Mouse (Mus musculus): Measurements from ENCODE around the gene Akna.

The Akna gene

DNA sequence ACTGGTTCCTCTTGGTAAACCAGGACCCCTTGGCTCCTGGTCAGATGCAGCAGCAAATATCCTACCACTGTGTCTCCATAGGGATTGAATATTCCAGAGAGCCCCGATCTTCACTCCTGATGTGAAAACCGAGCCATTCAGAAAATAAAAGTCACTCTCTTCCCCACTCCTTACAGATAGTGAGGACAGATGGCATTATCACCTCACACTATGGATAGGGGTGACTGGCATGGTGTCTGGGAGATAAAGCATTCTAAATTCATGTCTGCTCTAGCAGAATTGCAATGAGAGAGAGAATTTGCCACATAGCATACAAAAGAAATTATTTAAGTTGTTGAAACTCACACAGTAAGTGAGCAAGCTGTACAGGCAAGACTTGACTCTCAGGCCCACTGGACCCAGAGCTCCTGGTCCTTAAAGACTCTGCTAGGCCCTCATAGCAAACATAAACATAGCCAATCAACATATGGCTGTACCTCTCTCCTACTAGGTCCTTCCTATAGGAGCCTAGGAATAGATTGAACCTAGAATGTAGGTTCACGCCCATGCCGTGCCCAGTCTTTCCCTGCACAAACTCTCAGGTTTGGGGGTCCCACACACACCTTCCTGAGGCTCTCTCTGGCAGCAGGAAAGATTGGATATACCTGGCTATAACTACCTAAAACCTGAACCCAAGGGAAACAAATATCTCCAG is 20.3 kb downstream of the Akna start:
- no peak for DNase-seq

DNA sequence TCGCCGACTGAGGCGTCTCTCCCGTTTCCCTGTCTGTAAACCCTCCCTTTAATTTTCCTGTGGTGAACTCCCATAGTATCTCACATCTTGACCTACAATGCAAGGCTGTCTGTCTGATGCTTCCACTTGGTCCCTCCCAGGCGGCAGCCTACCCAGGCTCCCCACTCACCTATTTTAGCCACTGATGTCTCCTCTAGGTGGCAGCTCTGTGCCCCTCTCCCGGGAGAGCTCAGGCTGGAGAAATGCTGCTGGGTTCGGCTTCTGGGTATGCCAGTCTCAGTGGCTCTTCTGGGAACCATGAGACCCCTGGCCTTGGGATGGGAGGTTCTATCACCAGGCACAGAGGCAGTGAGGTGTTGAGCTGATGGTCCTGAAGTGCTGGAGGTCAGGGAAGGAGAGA is 25.7 kb downstream of the Akna start:
- DNase-seq = no peak

DNA sequence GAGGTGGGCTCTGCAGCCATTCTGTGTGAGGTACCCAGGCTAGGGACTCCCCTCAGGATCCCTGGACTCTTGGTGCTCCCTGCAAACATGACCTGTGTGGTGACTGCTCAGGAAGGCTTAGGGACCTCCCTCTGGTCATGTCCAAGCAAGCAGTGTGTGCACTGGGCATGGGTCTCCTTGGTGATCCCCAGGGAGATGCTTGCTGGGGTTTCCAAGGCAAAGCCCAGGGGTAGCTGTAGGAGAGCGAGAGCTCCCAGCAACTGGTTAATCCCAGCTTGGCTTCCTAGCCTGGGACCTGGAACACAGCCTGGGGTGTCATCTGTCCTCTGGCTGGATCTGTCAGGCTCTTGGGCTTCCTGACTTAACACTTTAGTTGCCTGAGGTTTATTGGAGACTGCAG is 27.8 kb downstream of the Akna start:
- DNase-seq = no peak

DNA sequence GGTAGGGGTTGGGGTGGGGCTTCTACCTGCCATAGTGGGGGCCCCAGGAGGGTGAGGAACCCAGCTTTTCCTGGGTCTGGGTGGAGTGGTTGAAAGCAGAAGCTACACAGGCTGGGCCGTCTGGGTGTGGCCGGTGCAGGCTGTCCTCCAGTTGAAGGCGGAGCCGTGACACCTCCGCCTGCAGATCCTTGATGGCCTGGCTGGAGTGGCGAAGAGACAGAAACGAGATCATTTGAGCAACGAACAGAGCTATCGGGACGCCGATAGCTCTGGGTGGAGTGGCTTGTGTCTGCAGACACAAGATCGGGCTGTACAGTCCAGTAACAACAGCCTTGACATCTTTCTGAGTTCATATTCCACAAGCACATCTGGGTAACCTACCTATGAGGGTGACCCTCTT is 28.8 kb downstream of the Akna start:
- no peak for DNase-seq

DNA sequence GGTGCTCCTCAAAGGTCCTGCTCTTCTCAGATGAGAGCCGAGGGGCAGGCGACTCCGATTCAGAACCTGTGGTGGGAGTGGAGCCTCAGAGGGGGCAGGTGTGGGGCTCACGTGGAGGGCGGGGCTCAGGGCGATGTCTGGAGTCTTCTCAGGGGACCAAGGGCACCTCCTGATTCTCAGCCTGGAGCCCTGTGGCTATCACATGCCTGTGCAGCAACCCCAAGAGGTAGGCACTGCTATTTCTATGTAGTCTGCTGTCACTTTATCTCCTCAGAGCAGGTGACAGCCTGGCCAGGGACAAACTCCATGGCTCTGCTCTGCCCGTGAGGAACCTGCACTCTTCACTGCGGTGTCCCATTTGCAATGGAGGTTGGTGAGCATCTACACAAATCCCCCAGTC is 29.8 kb downstream of the Akna start:
- DNase-seq = no peak

DNA sequence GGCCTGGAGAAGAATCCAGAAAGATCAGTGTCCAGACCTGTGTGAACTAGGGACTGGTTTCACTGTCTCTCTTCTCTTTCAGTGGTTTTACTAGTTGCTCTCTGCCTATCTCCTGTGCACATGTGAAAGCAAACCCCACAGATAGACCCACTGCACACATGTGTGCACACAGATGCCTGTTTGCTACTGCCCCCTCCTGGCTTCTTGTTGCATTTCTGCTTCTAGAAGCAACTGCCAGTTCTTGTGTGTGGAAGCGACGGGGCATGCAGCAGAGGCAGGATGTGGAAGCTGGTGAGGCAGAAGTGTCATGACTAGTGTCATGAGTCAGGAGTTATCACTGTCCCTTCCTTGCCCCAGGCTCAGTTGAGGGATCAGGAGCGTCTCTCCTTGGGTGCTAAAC is 31.3 kb downstream of the Akna start:
- DNase-seq = peak; percentile 67

DNA sequence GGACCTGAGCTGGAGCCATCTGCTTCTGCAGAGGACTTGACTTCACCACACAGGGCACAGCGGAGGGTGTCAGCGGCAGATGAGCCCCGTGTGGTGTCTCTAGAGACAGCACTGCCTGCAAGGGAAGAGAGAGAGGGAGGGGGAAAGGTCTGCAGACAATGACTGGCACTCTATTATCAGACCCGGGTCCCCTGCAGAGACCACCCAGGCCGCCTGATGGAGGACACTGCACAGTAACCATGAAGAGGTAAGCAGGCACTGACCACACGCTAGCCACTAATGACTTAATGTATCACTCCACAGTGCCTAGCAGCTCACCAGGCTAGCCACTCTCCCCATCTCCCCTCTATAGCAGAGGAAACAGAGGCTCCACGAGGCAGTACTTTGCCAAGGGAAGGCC is 32.3 kb downstream of the Akna start:
- DNase-seq = no peak

DNA sequence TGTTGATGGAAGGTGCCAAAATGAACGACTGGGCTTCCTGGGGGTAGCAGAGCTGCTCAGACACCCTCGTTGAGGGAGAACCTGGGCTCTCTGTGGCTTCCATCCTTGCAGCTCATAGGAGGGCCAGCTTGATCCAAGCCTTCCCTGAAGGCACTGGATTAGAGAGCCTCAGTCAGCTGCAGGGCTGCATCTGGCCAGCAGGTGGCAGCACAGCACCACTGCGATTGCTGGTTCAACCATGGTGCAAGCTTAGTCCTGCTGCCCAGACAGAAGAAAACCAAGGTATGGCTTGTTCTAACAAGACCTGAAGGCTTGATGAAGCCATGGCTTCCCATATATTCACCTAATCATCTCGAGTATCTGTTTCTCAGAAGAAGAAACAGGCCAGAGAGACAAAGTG is 34.6 kb downstream of the Akna start:
- peak; percentile 95 for DNase-seq

DNA sequence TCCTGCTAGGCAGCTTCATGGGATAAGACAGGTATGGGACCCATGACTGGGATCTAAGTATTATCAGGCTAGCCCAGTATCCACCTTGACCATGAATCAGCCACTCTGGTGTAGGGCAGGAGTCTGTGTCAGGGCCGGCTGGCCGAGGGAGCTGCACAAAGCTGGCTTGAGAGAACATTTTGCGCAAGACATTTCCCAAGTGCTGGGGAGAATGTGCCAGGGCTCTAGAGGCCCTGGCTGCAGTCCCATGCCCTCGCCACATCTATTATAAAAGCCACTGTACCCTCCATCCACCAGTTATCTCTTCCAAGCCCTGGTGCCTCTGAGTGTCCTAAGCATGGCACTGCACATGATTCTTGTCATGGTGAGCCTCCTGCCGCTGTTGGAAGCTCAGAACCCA is 41.0 kb downstream of the Akna start, which contains the start of gene Orm2:
TSS of gene Orm2 (plus strand) at position 300 of the 400 bp plus-strand sequence.
- peak; percentile 73 for DNase-seq

DNA sequence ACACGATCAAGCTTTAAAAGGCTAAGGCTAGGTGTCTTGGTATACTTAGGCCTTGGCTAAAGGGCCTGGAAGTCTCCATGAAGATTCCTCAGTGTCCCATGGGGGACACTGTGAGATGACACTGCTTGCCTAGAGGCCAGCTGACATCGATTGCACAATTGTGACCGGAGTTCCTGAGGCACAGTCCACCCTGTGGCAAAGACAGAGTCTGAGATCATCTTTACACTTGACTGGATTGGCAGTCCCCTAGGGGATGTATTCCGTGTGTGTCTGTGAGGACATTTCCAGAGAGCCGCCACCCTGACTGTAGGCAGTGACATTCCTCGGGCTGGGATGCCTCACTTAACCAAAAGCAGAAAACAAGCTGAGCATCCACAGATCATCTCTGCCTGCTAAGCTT is 43.3 kb downstream of the Akna start:
- DNase-seq = no peak

DNA sequence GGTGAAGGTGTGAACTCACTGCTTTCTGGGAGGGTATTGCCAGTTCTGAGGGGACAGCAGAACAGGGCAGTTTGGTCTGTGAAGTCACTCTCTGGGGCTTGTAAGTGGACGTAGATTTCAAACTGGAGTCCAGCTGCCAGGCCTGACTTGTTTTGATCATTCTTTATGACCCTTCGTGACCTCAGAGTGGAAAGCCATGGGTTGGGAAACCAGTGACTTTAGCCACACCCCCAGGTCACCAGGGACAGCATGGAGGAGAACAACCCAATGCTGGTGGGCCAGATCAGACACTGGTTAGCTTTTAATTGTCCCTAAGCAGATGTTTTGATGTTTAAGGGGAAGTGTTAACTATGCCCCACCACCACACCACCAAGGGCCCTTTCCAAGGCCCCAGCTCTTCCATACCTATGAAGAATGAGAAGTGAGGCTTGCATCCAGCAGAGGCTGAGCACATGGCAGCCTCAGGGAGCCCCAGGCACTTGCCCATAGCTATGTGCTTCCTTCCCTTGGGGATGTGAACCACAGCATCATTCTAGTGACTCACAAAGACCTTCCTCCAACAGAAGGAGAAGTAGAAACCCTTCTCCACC is 46.1 kb downstream of the Akna start:
- DNase-seq = peak; percentile 68

DNA sequence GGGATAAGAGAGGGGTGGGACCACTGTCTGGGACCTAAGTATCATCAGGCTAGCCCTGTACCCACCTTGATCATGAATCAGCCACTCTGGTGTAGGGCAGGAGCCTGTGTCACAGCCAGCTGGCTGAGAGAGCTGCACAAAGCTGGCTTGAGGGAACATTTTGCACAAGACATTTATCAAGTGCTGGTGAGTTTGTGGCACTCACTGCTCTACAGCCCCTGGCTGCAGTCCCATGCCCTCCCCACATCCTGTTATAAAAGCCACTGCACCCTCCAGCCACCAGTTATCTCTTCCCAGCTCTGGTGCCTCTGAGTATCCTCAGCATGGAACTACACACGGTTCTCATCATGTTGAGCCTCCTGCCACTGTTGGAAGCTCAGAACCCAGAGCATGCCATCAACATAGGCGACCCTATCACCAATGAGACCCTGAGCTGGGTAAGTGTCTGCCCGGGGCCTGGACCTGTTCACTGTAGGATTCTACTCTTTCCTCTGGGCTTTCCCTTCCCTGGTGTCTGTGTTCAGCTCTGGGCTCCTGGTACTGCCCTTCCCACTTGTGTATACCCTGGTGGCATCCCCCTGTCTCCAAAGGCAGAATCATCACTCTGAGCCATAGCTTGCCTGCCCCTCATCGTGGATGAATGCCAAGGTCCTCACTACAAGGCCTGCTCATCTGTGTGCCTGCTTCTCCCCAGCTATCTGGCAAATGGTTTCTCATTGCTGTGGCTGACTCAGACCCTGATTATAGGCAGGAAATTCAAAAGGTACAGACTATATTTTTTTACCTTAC is 47.1 kb downstream of the Akna start, which contains the start of gene Orm3:
TSS of gene Orm3 (plus strand) at position 286 of the 789 bp plus-strand sequence.
- DNase-seq = peak; percentile 53

DNA sequence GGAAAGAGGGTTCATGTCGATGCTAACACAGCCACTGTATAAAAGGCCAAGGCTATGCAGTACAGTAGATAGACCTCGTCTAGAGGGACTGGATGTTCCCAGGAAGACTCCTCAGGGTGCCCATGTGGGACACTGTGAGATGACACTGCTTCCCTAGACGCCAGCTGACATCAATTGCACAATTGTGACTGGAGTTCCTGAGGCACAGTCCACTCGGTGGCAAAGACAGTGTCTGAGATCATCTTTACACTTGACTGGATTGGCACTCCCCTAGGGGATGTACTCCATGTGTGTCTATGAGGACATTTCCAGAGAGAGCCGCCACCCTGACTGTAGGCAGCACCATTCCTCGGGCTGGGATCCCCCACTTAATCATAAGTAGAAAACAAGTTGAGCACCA is 54.6 kb downstream of the Akna start:
- DNase-seq = no peak

DNA sequence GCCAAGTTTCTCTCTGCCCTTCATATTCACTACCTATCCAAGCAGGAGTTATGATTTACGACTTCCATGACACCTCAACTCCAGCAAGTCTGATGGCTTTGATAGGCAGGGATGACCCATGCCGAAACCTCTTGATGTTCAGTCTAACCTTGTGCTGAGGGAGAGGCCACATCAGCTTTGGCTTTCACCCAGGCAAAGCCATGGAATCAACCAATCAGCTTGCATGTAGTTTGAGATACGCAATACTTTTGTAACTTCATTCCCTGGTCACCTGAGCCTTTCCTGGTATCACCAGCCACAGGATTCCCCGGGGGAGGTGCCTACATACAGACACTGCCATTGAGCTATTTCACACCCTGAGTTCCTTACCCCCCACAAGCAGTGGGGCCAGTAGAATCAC is 56.5 kb downstream of the Akna start:
- no peak for DNase-seq

DNA sequence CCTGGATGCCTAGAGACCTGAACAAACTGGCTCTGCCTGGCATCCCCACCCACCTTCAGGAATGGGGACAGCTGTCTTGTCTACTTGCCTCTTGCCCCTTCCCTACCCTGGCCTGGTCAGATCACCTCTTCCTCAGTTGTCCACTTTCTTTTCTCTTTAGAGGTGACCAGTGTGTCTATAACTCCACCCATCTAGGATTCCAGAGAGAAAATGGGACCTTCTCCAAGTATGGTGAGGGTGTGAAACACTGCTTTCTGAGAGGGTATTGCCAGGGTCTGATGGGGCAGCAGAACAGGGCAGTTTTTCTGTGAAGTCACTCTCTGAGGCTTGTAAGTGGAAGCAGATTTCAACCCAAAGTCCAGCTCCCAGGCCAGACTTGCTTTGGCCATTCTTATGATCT is 57.9 kb downstream of the Akna start:
- DNase-seq = no peak

DNA sequence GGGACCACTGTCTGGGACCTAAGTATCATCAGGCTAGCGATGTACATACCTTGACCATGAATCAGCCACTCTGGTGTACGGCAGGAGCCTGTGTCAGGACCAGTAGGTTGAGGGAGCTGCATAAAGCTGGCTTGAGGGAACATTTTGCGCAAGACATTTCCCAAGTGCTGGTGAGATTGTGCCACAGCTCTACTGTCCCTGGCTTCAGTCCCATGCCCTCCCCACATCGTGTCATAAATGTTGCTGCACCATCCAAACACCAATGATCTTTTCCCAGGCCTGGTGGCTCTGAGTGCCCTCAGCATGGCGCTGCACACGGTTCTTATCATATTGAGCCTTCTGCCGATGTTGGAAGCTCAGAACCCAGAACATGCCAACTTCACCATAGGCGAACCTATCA is 58.9 kb downstream of the Akna start, which contains the start of gene Orm1:
TSS of gene Orm1 (plus strand) at position 266 of the 400 bp plus-strand sequence.
- peak; percentile 69 for DNase-seq

DNA sequence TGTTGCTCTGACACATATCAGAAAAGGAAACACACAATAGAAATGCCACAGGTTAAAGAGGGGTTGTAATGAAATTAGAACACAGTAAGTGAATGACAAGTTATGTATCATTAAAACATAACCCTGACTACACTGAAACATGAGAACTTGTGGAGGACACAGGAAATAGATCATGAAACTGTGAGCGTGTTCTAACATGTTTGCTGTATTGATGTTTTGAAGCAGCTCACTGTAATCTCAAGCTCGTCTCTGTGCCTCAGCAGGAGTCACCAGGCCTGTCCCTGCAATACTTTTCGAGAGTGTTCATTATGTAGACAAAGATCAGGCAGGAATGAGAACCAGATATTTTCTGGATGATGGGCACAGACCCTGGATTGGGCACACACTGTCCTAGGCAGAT is 59.5 kb downstream of the Akna start:
- DNase-seq = no peak

DNA sequence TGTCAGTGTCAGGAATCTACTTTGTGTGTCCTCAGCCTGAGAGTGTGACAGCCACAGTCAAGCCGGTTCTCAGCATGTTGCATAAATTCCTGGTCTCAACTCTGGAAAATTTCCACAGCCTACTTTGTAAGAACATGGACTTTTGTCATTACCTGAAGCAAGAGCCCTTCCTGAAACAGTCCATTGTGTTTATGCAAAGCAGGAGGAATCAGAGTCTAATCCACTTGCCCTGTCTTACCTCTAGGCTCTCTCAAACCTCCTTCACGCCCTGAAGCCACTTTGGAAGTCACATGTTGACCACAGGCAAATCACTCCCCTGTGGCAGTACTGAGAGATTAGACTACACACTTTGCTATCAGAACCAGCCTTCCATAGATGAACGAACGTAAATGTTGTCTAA is 60.7 kb downstream of the Akna start:
- no peak for DNase-seq

DNA sequence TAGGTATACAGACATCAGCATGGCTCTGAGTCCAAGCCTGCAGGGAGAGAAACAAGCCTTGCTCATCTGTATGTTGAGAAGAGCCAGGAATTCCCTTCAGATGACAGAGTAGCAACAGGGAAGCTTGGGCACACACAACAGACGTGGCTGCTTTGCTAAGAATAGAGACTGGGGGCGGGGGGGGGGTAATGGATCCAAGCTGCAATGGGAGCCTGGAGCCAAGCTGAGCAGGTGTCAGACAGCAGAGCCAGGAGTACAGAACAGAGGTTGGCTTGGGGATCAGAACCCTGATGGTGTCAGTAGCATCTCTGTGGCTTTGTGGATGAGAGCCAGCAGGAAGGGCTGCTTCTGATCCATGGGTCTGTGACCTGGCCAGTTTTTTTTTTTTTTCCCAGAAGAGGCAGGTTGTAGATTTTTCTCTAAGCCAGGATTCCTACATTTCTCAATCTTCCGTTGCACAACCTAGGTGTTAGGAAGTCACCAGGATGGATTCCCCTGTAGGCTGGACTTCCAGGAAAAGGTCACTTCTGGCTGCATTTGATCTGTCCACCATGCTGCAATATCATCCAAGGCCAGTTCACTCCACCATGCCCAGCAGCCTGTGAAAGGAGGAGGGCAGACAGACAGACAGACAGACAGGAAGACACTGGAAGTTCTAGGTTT is 64.6 kb downstream of the Akna start:
- no peak for DNase-seq

DNA sequence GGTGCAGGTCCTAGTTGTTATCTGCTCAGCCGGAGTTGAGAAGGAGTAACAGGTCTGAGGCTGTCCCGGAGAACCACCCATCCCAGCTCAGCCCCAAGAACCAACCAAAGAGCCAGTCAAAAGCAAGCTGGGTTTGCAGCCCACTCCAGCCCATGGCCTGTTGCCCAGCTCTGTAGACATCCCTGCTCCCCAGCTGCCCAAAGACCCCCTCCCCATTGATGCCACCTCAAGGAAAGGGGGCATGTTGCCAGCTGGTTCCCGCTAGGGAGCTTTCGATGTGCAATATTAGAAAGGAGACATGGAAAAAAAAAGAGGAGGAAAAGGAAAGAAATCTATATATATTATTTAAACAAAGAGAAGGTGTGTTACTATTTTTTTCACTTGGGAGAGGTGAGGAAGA is 69.8 kb downstream of the Akna start:
- no peak for DNase-seq

DNA sequence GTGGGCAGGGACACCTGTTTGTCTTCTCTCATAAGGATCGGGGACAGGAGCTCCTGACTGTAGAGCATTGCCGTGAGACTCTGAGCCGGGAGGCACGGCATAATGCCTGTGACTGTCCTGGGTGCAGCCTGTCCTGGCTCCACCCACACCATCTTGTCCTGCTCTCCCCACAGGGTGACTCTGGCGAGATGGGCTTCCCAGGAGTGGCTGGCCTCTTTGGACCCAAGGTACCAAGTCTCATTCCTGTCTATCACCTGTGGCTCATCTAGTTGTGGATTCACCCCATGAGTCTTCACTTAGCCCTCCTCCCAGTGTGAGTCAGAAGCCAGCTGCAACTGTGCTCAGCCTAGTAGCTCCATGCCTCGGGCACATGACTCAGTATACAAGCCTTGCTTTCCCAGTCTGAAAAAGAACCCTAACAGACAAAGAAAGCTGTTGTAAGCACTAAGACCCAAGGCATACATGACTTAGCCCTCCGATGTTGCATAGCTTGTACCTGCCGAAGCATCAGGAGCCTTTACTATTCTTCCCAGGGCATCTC is 79.8 kb downstream of the Akna start:
- no peak for DNase-seq

DNA sequence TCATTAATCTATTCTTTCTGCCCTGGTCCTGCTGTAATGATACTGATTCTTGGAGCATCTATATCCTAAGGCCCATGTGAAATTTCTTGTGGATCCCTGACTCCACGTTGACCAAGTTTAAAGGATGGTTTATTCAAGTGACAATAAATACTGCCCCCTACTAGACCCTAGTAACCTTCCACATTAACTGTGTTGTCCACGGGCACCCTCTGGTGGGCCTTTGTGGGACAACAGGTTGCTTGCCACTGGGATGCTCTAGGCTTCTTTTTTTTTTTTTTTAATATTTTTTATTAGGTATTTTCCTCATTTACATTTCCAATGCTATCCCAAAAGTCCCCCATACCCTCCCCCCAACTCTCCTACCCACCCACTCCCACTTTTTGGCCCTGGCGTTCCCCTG is 83.6 kb downstream of the Akna start:
- peak; percentile 78 for DNase-seq
